Mouse (Mus musculus) c-Kit-positive CD71-positive TER-119-negative erythroid progenitor cells, embryonic 14.5 days (primary cell): ENCODE results near the gene Tmem98.

ENCODE experiments used
- DNase-seq: peaks from one replicate; pipeline ENCODE4 v3.0.0-alpha.2; 2013; ENCODE audit warnings: low read depth

Gene Tmem98

DNA sequence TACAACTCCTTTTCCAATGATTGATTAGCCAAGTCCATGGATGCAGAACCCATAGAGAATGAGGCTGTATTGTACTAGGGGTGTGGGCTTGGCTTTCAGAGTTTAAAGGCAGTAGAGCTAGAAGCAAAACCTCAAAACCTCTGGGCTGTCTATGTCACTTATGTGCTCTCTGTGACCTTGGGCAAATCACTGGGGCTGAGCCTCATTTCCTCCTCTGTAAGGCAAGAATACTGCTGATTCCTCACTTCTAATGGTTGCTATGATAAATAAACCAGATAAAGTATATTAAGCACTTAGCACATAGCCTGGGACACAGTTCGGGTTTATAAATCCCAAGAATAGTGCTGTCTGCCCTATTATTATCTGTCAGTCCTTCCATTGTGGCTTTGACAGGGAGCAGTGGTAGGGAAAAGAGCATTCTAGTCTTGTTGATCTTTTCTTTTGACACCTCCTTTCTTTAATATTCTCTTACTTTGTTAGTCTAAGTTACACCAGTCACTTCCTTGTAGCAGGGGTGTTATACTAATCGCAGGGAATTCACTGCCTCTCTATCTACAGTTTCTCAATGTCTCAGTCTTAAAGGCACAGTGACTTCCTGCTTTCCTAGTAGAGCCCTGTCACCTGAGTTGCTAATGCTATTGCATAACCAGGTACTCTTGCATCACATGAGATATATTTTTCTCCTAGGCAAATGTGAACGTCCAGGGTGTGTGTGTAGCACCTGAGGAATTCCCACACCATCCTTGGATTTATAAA lies 18.1 kb upstream of the Tmem98 start:
- DNase-seq, result no peak

DNA sequence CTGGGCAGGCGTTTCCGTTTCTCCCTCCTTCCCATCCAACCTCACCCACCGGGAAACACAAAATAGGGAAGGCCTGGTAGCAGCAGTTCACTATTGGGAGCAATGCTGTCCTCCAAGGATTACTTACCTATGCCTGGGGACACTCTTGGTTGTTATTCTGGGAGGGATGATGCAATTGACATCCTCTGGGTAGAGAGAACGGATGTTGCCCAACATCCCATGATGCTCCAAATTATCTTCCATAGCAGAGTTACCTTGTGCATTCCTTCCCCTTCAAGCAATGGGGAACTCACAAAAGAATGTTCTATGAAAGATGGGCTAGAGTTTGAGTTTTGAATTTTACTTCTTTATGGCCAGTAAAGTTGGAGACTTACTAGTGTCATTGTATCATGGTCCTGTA lies 16.6 kb upstream of the Tmem98 start:
- DNase-seq, result no peak

DNA sequence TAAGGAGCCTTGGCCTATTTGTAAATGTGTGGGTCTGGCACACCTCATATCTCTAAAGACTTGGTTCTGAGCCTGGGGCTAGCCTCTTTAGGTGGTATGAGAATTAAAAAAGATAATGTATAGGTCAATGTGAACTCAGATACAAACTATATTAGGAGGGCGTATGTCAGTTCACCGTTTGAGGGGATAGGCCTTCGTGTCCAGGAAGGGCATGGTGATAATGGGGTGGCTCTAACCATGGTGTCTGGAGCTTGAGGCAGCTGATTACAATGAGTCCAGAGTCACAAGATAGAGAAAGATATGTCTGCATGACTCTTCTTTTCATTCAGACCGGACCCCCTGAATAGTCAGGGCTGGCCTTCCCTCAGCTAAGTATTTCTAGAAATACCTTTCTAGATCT lies 15.7 kb upstream of the Tmem98 start:
- DNase-seq, result no peak

DNA sequence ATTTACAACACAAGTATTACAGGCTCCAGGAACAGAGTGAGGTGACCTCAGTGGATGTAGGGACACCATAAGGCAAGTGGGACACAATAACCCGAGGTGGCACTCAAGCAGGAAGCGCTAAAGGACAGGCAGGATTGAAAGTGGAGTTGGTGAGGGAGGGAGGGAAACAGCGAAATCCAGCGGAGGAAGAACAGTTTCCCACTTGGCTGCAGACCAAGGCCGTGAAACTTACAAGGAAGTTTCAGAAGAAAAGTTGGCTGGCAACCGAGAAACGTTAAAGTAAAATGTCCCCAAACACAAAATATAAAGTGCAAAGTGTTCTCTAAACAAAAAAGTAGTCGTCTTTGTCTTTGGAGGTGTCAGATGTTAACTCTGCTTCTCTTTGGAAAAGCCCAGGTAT lies 14.5 kb upstream of the Tmem98 start:
- no peak for DNase-seq

DNA sequence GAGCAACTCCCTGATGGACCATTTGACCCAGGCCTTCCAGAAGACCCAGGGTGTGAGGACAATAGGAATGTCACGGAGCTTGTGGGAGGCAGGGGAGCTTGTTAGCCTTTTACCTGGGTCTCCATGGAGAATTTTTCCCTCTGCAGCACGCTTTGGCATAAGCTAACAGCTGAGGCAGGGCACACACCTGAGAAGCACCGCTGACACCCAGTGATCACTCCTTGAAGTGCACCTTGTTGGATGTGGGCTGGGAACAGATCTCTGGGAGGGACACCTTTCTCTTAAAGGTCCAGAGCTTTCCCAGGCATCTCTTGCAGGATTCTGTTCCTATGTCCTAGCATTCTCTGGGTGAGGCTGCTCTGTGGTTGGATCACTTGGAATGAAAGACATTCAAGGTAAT lies 10.0 kb upstream of the Tmem98 start:
- DNase-seq, result no peak

DNA sequence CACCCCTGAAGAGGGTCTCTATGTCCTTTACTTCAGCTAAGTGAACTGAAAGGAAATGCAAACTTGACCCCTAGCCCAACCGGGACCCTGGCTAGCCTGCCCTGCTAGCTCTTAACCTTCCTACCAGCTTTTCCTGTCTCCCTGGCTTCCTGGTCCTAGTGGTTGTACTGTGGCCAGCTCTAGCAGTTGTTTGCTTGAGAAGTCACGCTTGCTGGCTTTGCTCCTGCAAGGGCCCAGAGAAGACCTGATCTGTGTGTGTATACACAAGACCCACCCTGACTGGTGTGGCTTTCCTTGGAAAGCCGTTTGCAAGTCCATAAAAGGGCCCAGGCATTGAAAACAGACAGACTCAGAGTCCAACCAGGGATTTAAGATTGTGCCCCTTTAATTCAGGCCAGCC lies 7.3 kb upstream of the Tmem98 start:
- DNase-seq, result no peak

DNA sequence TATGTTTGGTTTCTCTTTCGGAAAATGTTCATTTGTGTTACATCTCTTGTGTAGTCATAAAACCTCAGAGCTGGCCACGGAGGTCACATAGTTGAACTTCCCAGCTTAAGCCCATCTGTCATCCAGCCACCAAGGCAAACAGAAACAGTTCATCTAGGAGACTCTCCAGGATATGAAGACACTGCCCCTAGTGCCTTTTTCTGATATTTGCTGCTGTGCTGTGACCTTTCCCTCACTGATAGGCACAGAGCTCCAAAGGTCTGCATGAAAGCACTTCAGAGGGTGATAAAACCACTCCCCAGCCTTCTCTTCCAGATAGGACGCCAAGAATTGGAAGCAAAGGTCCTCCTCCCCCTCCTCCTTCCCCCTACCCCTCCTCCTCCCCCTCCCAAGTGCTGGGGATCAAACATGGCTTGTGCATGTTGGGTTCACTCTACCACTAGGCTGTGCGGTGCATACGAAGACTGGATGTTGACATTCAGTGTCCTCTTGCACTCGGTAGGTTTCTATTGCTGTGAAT lies 1.4 kb upstream of the Tmem98 start:
- DNase-seq, result no peak

DNA sequence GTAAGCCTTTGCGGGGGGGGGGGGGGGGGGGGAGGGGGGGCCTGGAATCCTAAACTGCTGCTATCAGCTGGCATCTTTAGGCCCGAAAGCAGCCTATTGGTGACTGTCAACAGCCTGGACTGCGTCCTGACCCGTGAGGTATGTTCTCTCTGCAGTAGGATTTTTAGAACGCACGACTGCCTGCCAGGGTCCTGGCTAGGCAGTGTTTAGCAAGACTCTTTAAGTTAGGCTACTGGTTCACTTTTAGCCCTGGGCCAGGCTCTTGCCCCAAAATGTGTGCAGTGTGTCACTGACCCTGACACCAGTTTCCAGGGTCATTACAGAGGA lies 346 bp upstream of the Tmem98 start:
- no peak for DNase-seq

DNA sequence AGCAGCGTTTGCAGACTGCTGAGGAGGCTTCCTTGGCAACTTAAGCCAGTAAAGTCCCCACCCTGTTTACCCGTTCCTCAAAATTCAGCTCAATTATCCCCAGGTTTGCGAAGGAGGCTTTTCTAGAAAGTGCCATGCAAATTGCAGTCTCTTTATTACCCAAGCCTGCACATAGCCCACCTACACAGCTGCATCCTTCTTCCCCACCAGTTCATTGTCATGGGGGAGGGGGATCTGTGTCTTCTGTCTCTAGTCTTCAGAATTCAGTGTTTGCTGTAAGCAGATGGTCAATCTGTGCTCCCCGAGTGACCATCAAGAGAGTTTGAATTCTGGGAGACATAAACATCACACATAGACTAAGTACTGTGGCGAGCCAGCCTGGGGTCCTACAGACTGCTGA lies 1.2 kb downstream of the Tmem98 start:
- DNase-seq, result no peak

DNA sequence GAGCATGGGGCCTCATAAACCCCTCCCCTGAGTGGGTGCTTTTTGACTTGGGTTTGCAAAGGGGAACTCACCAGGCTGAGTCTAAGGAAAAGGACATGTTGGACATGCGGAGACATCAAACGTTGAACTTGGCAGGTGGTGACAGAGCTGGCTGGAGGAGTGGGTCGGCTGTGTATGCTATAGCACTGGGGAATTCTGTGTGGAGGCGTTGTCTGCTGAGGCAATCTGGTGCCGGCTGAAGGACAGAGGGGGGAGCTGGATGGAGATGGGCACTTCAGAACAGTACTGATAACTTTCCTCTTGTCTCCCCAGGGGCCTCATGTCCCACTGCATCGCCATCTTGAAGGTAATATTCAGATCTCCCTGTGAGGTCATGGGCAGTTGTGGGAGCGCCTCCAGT lies 5.4 kb downstream of the Tmem98 start:
- DNase-seq, result no peak

DNA sequence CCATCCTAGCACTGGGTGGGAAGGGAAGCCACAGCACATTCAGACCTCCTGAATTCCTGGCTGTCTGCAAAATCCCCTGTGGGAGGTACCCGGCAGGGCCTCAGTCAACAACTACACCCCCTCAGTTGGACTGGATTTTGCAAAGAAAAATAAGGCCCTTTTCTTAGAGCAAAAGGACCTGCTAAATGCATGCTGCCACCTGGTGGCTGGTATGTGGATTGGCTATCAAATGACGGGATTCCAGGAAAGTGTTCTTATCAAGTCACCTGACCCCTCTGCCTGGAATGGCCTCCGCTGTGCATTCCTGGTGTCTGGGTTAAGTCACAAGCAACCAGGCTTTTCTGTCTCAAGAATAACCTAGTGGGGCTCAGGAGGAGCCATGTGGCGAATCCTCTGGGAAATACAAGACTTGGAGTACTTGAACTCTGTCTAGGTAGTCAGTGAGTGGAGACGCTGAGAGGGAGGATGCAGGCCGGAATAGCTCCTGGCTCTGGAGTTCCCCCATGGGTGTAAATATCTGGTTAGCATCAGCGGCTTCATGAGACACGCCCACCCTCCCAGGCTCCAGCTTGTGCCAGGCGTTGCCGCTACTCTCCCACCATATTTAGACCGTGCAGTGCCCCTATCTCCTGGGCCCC lies 8.2 kb downstream of the Tmem98 start:
- DNase-seq, result peak; percentile 85

DNA sequence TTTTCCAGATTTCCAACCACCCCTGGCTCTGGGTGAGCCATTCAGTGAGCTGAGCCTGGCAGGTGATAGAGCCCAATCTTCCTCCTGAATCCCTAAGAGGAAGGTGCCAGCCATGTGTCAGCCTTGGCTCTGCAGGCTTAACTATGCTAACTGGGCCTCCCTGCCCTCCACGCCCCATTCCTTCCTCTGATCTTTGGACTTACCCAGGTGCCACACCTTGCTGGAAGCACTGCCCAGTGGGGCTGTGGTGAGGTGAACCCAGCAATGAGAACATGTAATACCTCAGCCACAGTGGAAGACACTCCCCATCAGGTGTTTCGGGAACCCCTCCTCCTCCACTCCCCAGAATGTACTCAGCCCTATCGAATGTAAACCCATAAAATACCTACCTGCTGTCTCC lies 10.1 kb downstream of the Tmem98 start:
- DNase-seq, result no peak

DNA sequence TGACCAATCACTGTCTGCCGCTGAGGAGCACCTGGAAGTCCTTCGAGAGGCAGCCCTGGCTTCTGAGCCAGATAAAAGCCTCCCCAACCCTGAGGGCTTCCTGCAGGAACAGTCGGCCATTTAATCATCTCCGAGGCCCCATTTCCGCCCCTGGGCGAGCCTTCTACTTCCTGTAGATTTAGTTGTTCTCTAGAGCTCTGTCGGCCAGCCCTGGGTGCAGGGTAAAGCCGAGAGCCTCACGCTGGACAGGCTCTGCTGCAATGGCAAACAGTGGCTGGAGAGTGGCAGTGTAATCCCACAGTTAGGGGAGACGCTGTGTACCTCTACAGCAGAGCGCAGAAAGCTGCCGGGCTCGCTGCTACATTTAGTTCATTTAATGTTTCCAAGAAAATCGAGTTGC lies 11.3 kb downstream of the Tmem98 start:
- no peak for DNase-seq

DNA sequence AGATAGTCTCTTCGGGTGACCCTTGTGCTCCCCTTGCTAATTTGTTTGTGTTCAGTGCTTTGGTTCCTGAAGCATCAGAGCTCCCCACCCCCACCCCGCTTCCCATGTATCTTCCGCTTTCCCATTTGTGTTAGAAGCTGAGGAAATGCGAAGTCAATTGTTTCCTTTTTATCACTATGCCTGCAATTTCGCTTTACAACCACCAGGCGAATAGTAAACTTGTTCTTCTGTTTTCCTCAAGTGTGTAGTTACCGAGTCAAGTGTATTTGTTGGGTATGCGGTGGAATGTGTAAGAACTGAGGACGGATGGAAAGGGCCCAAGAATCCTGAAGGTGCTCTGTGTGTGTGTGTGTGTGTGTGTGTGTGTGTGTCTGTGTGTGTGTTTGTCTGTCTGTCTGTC lies 11.8 kb downstream of the Tmem98 start:
- DNase-seq, result no peak

DNA sequence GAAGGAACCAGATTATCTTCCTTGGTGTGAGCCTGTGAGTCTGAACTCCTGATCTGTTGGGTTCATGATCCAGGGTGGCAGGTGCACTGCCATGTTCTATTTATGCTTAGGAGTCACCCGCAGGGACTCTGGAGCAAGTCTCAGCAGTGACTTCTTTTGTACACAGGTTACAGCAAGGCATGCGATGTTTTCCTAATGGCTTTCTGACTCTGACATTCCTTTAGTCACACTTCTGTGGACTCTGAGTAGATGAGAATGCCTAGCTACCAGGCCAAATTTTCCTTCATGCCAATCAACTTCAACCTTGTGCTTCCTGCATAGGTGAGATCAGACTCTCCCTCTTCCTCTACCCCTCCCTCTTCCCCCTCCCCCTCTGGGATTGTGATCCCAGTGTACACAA lies 25.4 kb downstream of the Tmem98 start:
- DNase-seq, result no peak

DNA sequence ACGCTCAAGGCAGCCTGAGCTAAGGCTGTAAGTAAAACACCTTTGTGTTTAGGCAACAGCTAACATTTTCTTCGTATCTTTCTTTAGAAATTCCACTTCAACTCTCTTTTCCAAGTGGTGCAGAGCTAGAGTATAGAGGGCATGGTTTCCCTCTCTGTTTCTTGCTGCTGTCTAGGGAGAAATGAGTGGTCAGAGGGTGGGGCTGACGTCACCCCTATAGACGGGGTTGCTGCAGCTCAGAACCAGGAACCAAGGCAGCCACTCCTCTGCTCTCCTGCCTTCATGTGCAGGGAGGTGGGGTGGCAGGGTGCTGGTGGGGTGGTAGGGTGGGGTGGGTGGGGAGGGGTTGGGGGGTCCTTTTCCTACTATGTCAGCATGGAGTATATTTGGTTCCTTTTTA lies 25.9 kb downstream of the Tmem98 start:
- no peak for DNase-seq

DNA sequence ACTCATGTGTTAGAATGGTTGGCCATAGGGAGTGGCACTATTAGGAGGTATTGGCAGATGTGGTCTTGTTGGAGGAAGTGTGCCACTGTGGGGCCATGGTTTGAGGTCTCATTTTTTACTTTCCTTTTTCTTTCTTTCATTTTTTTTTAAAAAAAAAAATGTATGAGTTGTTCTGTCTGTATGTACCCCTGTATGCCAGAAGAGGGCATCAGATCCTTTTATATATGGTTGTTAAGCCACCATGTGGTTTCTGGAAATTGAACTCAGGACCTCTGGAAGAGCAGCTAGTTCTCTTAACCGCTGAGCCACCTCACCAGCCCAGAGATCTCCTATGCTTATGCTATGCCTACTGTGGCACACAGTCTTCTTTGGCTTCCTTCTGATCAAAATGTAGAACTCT lies 28.7 kb downstream of the Tmem98 start:
- no peak for DNase-seq

DNA sequence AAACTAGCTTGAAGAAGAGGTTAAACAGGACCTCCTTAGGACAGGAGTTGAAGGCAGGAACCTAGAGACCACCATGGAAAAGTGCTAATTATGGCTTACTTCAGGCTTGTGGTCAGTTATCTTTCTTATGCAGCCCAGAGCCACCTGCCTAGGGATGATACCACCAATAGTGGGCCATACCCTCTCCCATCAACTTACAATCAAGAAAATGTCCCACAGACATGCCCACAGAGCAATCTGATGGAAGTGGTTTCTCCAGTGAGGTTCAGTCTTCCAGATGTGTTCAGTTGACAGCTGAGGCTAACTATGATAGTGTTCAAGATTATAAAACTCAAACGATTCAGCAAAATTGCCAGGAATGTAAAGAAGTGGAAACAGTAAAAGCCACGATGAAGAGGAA lies 33.5 kb downstream of the Tmem98 start:
- DNase-seq, result no peak

DNA sequence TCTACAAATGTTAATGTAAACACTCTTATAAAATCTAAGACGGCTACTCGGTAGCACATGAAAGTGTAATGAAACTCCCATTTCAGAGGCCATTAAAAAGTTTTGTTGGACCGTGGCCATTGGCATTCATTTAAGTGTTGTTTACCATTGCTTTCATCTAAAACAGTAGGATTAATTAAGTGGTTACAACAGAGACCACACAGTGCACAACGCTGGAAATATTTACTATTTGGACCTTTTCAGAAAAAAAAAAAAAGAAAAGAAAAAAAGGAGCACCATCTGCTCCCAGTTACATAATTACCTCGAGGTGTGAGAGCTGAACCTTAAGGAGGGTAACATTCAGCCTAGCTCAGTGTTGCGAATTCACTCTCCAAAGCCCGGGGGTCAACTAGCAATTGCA lies 35.5 kb downstream of the Tmem98 start:
- DNase-seq, result no peak

DNA sequence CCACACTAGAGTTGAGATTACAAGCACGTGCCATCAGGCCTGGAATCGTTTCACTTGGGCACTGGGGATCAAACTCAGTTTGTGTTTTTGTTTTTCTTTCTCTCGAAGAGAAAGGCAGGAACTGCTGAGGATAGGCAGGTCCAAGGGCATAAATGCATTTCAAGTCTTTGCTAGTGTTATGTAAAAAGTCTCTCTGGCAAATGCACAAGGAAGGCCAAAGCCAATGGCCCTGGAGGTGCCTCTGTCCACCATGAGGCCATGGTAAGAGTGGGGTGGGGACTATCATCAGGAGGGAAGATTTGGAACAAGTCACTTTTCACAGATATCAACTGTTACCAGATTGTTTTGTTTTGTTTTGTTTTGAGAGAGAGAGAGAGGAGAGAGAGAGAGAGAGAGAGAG lies 36.1 kb downstream of the Tmem98 start:
- no peak for DNase-seq

DNA sequence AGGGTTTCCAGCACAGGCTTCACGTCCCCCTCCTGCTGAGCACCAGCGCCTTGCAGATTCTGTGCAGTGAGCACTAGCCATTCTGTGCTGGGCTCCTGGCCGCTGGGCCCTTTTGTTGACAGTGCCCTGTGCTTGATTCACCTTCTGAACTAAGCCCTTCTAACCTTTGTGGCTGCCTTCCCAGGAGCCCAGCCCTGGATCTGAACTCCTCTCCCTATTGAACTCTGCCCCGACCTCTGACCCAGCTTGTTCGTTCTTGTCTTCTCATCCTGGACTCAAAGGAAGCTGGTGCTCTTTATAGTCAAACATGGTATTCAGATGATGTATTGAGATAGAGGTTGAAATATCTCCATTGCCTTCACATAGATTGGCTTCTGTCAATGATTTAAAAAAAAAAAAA lies 38.2 kb downstream of the Tmem98 start:
- no peak for DNase-seq

DNA sequence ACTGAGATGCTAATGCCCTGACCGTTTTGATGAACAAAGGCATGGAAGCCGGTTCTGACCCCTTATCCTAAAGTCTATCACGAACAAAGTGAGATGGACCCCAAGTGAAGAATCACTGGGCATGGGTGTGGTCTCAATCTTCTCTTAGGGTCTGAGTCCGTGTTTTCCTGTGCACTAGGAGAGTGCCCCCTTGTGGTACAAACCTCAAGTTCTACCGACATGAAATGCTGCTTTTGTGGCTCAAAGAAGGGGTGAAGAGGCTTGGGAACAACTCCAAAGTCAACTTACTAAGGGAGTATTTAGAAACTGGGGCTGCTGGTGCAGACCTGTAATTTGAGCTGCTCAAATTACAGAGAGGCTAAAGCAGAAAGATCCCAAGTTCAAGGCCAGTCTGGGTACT lies 41.9 kb downstream of the Tmem98 start:
- DNase-seq, result peak; percentile 29

DNA sequence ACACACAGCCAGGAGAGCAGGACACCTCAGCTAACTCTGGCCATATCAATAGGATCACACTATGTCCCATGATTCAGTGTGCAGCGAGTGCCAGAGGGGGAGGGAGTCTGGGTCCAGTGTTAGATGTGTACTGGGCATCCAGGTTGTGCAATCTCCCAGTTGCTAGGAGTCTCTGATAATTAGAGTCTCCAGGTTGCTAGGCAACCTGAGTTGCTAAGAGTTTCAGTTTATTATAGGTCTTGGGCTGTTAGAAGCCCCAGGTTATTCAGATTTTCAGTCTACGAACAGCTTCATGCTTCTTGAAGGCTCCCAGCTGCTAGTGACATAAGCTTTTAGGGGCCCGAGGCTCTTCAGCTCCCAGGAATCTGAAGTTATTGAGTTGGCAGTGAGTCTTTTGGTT lies 43.0 kb downstream of the Tmem98 start:
- DNase-seq, result no peak

DNA sequence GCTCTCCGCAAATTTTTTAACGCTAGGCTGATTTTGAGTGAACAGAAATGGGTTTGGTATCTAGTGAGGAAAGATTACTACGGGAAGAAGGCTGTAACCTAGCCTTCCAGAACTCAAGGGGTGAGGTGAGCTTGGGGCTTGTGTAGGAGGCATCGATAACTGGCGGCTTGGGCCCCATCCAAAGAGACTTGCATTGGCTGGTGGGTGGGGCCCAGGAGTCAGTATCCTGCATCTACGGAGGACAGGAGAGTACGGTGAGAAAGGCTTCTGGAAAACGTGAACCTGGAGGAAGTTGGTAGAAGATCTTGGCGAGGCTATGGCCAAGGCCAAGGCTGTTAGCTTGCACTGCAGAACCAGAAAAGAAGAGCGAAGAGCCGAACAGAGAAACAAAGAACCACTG lies 44.5 kb downstream of the Tmem98 start:
- DNase-seq, result no peak
